Mouse (Mus musculus): ENCODE data around the gene Irf6. TPM values are rescaled to one million over a fixed set of nuclear protein-coding genes. Genes with fewer than 3 reads are reported as not detected.

The Irf6 gene
- polyA plus RNA-seq (2014; fragmentation: Nextera tagmentation; extraction: Ambion mirVana), result 15.4 and 16.1 TPM in 2 replicates

- DNase-seq (ENCODE audit: low spot score) (peak; percentile 78), ATAC-seq (replicated peaks; ENCODE audit: insufficient number of reproducible peaks, low FRiP score, low TSS enrichment, low read depth) (peak; percentile 92)
- Histone ChIP-seq H3K27me3 (ENCODE audit: control insufficient read depth, insufficient read depth, low read length) (peaks cover 21% of the 10 kb centered on the region), H3K9ac (replicated peaks; ENCODE audit: low read length) (0 out of 2 replicates have a peak within 1 kb of the TSS, but pooled peaks have one; percentile 9), H3K4me1 (ENCODE audit: control insufficient read depth, insufficient read depth, low read length) (peaks cover 5% of the 10 kb centered on the region; the same call in 1 of the 2 replicates), H3K9me3 (replicated peaks; ENCODE audit: control insufficient read depth, low read length) (no peaks in the 10 kb centered on the region), H3K4me3 (ENCODE audit: low read depth, low read length) (peak within 1 kb of the TSS; percentile 33), H3K4me2 (ENCODE audit: low read depth, low read length) (peak within 1 kb of the TSS; percentile 53), H3K36me3 (replicated peaks; ENCODE audit: control insufficient read depth, insufficient read depth, low read depth, low read length) (no peaks in the 10 kb centered on the region), H3K27ac (replicated peaks; ENCODE audit: low read depth, low read length) (no peak within 1 kb of the TSS)
- 1% methylated on average over 30 of the region's 30 CpGs for WGBS
These were observed at the start of gene Irf6 for GRCm38 (mm10) chr1:193152872-193153271. Gene Irf6, plus strand, starts transcription at chr1:193153111.

- DNase-seq (ENCODE audit: low spot score), result no peak
- WGBS, result 97% methylated on average over 9 of the region's 9 CpGs
- H3K9me3 ChIP-seq (replicated peaks; ENCODE audit: control insufficient read depth, low read length), result no peaks in the 10 kb centered on the region
- no peaks in the 10 kb centered on the region for H3K27me3 ChIP-seq (ENCODE audit: control insufficient read depth, insufficient read depth, low read length)
- no peak overlapping the region for H3K4me2 ChIP-seq (ENCODE audit: low read depth, low read length)
- H3K9ac ChIP-seq (replicated peaks; ENCODE audit: low read length), result no peak overlapping the region
- H3K4me3 ChIP-seq (ENCODE audit: low read depth, low read length), result no peak overlapping the region
- no peaks in the 10 kb centered on the region for H3K4me1 ChIP-seq (ENCODE audit: control insufficient read depth, insufficient read depth, low read length)
- H3K36me3 ChIP-seq (replicated peaks; ENCODE audit: control insufficient read depth, insufficient read depth, low read depth, low read length), result peaks cover 5% of the 10 kb centered on the region
- no peak overlapping the region for H3K27ac ChIP-seq (replicated peaks; ENCODE audit: low read depth, low read length)
- ATAC-seq (replicated peaks; ENCODE audit: insufficient number of reproducible peaks, low FRiP score, low TSS enrichment, low read depth), result 0 out of 2 replicates have a peak, but pooled peaks have one; percentile 39
These were observed 40.8 kb upstream of the Irf6 start for GRCm38 (mm10) chr1:193112093-193112492.

GRCm38 (mm10) chr1:193122793-193123192, 30.1 kb upstream of the Irf6 start:
- ATAC-seq (replicated peaks; ENCODE audit: insufficient number of reproducible peaks, low FRiP score, low TSS enrichment, low read depth), result no peak
- 89% methylated on average over 7 of the region's 7 CpGs for WGBS
- no peak overlapping the region for H3K4me3 ChIP-seq (ENCODE audit: low read depth, low read length)

GRCm38 (mm10) chr1:193123290-193123689, 29.6 kb upstream of the Irf6 start:
- WGBS, result 89% methylated on average over 6 of the region's 6 CpGs
- Histone ChIP-seq H3K4me1 (ENCODE audit: control insufficient read depth, insufficient read depth, low read length) (no peaks in the 10 kb centered on the region), H3K9ac (replicated peaks; ENCODE audit: low read length) (no peak overlapping the region), H3K27ac (replicated peaks; ENCODE audit: low read depth, low read length) (no peak overlapping the region), H3K36me3 (replicated peaks; ENCODE audit: control insufficient read depth, insufficient read depth, low read depth, low read length) (peaks cover 16% of the 10 kb centered on the region), H3K4me2 (ENCODE audit: low read depth, low read length) (no peak overlapping the region), H3K4me3 (ENCODE audit: low read depth, low read length) (no peak overlapping the region), H3K9me3 (replicated peaks; ENCODE audit: control insufficient read depth, low read length) (no peaks in the 10 kb centered on the region), H3K27me3 (ENCODE audit: control insufficient read depth, insufficient read depth, low read length) (no peaks in the 10 kb centered on the region)
- no peak for DNase-seq (ENCODE audit: low spot score)
- no peak for ATAC-seq (replicated peaks; ENCODE audit: insufficient number of reproducible peaks, low FRiP score, low TSS enrichment, low read depth)

More at GRCm38 (mm10) chr1:193122793-193123192, 30.1 kb upstream of the Irf6 start:
- no peak overlapping the region for H3K4me2 ChIP-seq (ENCODE audit: low read depth, low read length)
- H3K9ac ChIP-seq (replicated peaks; ENCODE audit: low read length), result no peak overlapping the region
- H3K9me3 ChIP-seq (replicated peaks; ENCODE audit: control insufficient read depth, low read length), result no peaks in the 10 kb centered on the region
- H3K27me3 ChIP-seq (ENCODE audit: control insufficient read depth, insufficient read depth, low read length), result no peaks in the 10 kb centered on the region
- H3K27ac ChIP-seq (replicated peaks; ENCODE audit: low read depth, low read length), result no peak overlapping the region
- DNase-seq (ENCODE audit: low spot score), result no peak
- H3K36me3 ChIP-seq (replicated peaks; ENCODE audit: control insufficient read depth, insufficient read depth, low read depth, low read length), result peaks cover 17% of the 10 kb centered on the region
- no peaks in the 10 kb centered on the region for H3K4me1 ChIP-seq (ENCODE audit: control insufficient read depth, insufficient read depth, low read length)

GRCm38 (mm10) chr1:193125835-193126234, 27.1 kb upstream of the Irf6 start:
- H3K4me1 ChIP-seq (ENCODE audit: control insufficient read depth, insufficient read depth, low read length), result no peaks in the 10 kb centered on the region
- H3K9ac ChIP-seq (replicated peaks; ENCODE audit: low read length), result no peak overlapping the region
- no peak overlapping the region for H3K27ac ChIP-seq (replicated peaks; ENCODE audit: low read depth, low read length)
- H3K36me3 ChIP-seq (replicated peaks; ENCODE audit: control insufficient read depth, insufficient read depth, low read depth, low read length), result peaks cover 14% of the 10 kb centered on the region
- H3K4me2 ChIP-seq (ENCODE audit: low read depth, low read length), result no peak overlapping the region
- H3K9me3 ChIP-seq (replicated peaks; ENCODE audit: control insufficient read depth, low read length), result no peaks in the 10 kb centered on the region
- DNase-seq (ENCODE audit: low spot score) (no peak), ATAC-seq (replicated peaks; ENCODE audit: insufficient number of reproducible peaks, low FRiP score, low TSS enrichment, low read depth) (no peak)
- WGBS, result 84% methylated on average over 4 of the region's 4 CpGs
- H3K27me3 ChIP-seq (ENCODE audit: control insufficient read depth, insufficient read depth, low read length), result no peaks in the 10 kb centered on the region
- no peak overlapping the region for H3K4me3 ChIP-seq (ENCODE audit: low read depth, low read length)

GRCm38 (mm10) chr1:193128055-193128454, 24.9 kb upstream of the Irf6 start:
- no peak for ATAC-seq (replicated peaks; ENCODE audit: insufficient number of reproducible peaks, low FRiP score, low TSS enrichment, low read depth)
- Histone ChIP-seq H3K4me3 (ENCODE audit: low read depth, low read length) (no peak overlapping the region), H3K36me3 (replicated peaks; ENCODE audit: control insufficient read depth, insufficient read depth, low read depth, low read length) (peaks cover 2% of the 10 kb centered on the region), H3K27ac (replicated peaks; ENCODE audit: low read depth, low read length) (no peak overlapping the region), H3K4me1 (ENCODE audit: control insufficient read depth, insufficient read depth, low read length) (no peaks in the 10 kb centered on the region), H3K27me3 (ENCODE audit: control insufficient read depth, insufficient read depth, low read length) (no peaks in the 10 kb centered on the region), H3K9ac (replicated peaks; ENCODE audit: low read length) (no peak overlapping the region), H3K4me2 (ENCODE audit: low read depth, low read length) (no peak overlapping the region), H3K9me3 (replicated peaks; ENCODE audit: control insufficient read depth, low read length) (no peaks in the 10 kb centered on the region)
- DNase-seq (ENCODE audit: low spot score), result no peak
- 91% methylated on average over 6 of the region's 6 CpGs for WGBS

- H3K9me3 ChIP-seq (replicated peaks; ENCODE audit: control insufficient read depth, low read length), result no peaks in the 10 kb centered on the region
- DNase-seq (ENCODE audit: low spot score) (no peak), ATAC-seq (replicated peaks; ENCODE audit: insufficient number of reproducible peaks, low FRiP score, low TSS enrichment, low read depth) (no peak)
- WGBS, result 22% methylated on average over 5 of the region's 5 CpGs
- H3K4me1 ChIP-seq (ENCODE audit: control insufficient read depth, insufficient read depth, low read length), result no peaks in the 10 kb centered on the region
- H3K27ac ChIP-seq (replicated peaks; ENCODE audit: low read depth, low read length), result no peak overlapping the region
- H3K36me3 ChIP-seq (replicated peaks; ENCODE audit: control insufficient read depth, insufficient read depth, low read depth, low read length), result no peaks in the 10 kb centered on the region; the same call in 1 of the 2 replicates
- H3K27me3 ChIP-seq (ENCODE audit: control insufficient read depth, insufficient read depth, low read length), result no peaks in the 10 kb centered on the region
- H3K4me3 ChIP-seq (ENCODE audit: low read depth, low read length), result peak overlapping the region; percentile 71
- H3K4me2 ChIP-seq (ENCODE audit: low read depth, low read length), result peak overlapping the region; percentile 41
- peak overlapping the region; percentile 70 for H3K9ac ChIP-seq (replicated peaks; ENCODE audit: low read length)
These were observed 23.6 kb upstream of the Irf6 start for GRCm38 (mm10) chr1:193129321-193129720.

GRCm38 (mm10) chr1:193129786-193130455, 23.0 kb upstream of the Irf6 start, which contains the start of gene Diexf:
Gene Diexf, minus strand, starts transcription at chr1:193130272.
- DNase-seq (ENCODE audit: low spot score), result peak; percentile 100
- Histone ChIP-seq H3K9me3 (replicated peaks; ENCODE audit: control insufficient read depth, low read length) (no peaks in the 10 kb centered on the region), H3K4me3 (ENCODE audit: low read depth, low read length) (peak within 1 kb of the TSS; percentile 71), H3K27me3 (ENCODE audit: control insufficient read depth, insufficient read depth, low read length) (no peaks in the 10 kb centered on the region), H3K4me1 (ENCODE audit: control insufficient read depth, insufficient read depth, low read length) (no peaks in the 10 kb centered on the region), H3K4me2 (ENCODE audit: low read depth, low read length) (peak within 1 kb of the TSS; percentile 41), H3K36me3 (replicated peaks; ENCODE audit: control insufficient read depth, insufficient read depth, low read depth, low read length) (no peaks in the 10 kb centered on the region; the same call in 1 of the 2 replicates), H3K27ac (replicated peaks; ENCODE audit: low read depth, low read length) (no peak within 1 kb of the TSS), H3K9ac (replicated peaks; ENCODE audit: low read length) (peak within 1 kb of the TSS; percentile 70)
- under 1% methylated on average over 61 of the region's 61 CpGs for WGBS
- peak; percentile 94 for ATAC-seq (replicated peaks; ENCODE audit: insufficient number of reproducible peaks, low FRiP score, low TSS enrichment, low read depth)

Data from embryonic facial prominence, embryonic 11.5 days (tissue).